Mouse (Mus musculus) fat pad, adult 2 months (tissue): ENCODE measurements around the gene Crebbp.
"Not testable (repeated sequence)": the region's sequence is repeated elsewhere in the genome, so short reads cannot be mapped to it uniquely, and the experiment has no call there.

Experiments used
- DNase-seq: peaks from one replicate; pipeline ENCODE4 v3.0.0-alpha.2; 2011; ENCODE audit warnings: low read depth, low spot score; ENCODE audit errors: extremely low read depth

Crebbp gene

DNA sequence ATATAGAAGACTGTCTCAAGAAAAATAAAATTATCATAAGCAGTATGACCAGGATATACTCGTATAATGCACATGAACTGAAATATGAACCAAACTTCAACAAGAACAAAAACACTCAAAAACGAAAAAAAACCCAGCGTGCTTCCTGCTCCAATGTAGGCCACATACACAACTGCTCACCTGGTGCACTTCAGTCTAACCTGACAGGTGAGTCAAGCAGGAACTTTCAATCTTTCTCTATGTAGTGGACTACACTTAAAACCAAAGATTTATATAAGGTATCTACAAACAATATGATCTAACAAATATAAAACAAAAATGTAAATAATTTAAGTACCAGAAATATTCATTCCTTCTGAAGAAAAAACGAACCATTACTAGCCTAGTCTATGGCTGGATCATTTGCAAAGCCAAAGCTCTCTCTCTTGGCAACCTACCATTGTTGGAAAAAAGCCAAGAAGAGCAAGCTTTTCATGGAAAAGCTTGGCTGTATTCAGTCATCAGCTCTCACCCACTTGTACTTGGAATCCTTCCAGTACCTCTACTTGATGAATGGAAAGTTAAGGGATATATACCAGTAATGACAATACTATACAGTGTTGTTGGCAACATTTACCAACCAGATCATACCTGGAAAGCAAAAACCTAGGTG is 53.4 kb downstream of the Crebbp start:
- peak; percentile 66 for DNase-seq

DNA sequence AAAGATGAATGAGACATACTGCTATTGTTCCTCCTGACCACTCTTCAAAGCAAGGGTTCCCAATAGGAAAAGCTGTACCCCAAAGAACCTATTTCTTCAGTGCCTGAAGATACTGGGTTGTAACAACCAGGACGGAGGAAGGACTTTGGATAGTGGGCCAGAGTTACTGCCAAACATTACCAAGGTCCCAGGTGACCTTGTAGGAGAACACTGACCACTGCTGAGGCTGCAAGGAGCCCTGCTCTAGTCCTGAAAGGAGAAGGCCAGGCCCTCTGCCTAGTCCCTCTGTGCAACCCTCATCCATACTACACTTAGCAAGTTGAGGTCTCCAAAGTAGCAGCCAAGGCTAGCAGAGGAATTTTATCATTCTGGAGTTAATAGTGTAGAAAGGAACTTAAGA is 60.7 kb downstream of the Crebbp start:
- no peak for DNase-seq

GRCm38 (mm10) chr16:4138541-4138940 is 75.3 kb downstream of the Crebbp start:
- no peak for DNase-seq

DNA sequence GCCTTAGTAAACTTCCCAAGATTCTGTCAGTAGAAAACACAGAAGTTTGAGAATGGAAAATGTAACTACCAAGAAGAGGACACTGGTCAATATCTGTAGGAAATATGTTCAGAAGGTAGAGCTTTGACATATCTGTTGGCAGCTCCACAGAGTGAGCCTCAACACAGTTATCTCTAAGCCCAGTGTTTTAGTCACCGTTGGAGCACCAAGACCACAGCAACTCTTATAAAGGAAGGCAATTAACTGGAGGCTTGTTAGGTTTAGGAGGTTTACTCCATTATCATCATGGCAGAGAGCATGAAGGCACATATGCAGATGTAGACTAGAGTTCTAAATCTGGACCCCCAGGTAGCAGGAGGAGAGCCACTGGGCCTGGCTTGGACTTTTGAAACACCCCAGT is 80.0 kb downstream of the Crebbp start:
- no peak for DNase-seq

- DNase-seq = no peak
Observed at GRCm38 (mm10) chr16:4128894-4129293, 84.9 kb downstream of the Crebbp start.

GRCm38 (mm10) chr16:4117072-4117471 is 96.7 kb downstream of the Crebbp start:
- DNase-seq = no peak

- no peak for DNase-seq
Observed at GRCm38 (mm10) chr16:4100374-4100773, 113.4 kb downstream of the Crebbp start.

DNA sequence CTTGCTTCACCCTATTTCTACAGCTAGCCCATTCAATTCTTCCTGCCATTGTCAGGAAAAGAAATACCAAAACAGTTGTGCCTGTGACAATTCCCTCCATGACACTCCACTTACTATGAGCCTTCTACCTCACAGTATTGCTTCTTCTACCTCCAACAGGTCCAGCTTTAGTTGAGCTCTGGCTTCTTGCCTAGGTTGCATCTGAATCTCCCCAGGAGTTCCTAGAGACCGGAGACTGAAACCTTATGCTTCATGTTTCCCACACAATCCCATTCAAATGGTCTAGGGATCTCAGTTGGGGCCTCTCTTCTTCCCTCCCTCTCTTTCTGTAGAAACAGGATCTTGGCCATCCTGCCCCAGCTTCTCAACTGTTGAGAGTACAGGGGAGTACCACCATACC is 116.3 kb downstream of the Crebbp start:
- DNase-seq = no peak

DNA sequence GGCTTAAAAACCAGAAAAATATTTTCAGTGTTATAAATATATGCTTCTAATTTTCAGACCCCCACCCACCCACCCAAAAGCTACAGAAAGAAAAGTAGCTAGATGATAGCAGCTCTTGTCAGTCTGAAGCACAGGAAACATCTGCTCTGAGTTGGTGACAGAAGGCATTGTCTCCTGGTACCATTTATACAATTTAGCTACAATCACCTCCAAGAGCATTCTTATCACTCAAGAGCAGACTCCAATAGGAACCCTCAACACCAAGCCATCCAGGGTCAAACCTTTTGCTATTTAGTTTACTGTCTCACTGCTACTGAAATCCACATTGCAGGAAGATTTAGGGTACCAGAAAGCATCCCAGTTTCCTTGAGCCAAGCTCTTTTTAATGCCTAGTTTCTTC is 116.9 kb downstream of the Crebbp start:
- DNase-seq = no peak

DNA sequence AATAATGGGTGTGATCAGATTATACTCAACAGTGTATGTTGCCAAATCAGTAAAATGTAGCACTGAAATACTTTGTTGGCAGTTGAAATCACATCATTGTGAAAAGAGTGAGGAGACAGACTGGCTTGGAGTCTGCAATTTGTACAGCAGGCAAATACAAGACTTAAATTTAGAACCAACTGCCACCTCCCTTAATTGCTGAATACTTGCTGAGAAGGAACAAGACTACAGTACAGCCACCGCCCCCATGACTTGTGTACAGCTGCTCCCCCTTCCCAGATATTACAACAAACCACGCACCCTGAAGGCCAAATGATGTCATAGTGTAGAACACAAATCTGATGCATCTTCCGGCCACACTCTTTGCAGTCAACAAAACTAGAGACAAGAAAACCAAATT is 117.7 kb downstream of the Crebbp start:
- DNase-seq = no peak

- no peak for DNase-seq
Observed at GRCm38 (mm10) chr16:4087214-4087913, 126.4 kb downstream of the Crebbp start.

- DNase-seq = no peak
Observed at GRCm38 (mm10) chr16:4085851-4086387, 127.9 kb downstream of the Crebbp start.

- no peak for DNase-seq
Observed at GRCm38 (mm10) chr16:4085051-4085450, 128.7 kb downstream of the Crebbp start.

DNA sequence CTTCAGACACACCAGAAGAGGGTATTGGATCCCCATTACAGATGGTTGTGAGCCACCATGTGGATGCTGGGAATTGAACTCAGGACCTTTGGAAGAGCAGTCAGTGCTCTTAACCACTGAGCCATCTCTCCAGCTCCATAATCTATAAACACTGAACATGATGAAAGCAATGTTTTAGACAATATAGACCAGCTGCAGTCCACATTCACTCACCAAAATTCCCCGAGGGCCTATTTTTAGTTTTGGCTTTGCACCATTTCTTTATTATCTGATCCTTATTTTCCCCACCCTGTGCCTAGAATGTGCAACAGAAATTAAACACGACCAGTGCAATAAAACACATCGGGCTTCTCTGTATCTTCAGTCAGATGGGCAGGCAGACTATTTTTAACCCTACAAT is 133.4 kb downstream of the Crebbp start:
- DNase-seq = not testable (repeated sequence)

GRCm38 (mm10) chr16:4079656-4080055 is 134.1 kb downstream of the Crebbp start:
- DNase-seq = no peak

DNA sequence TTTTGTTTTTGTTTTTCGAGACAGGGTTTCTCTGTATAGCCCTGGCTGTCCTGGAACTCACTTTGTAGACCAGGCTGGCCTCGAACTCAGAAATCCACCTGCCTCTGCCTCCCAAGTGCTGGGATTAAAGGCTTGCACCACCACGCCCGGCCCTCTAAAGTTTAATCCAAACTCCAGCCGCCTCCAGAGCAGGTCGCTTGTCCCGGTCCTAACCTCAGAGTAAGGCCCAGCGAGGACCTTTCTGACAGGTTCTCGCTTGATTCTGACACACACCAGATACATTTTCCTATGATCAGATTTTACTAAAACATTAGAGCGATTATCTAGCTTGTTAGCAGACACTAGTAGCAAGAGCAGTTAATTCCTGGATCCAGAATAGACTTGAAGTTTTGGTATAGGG is 135.5 kb downstream of the Crebbp start:
- DNase-seq = not testable (repeated sequence)

- DNase-seq = no peak
Observed at GRCm38 (mm10) chr16:4077384-4078061, 136.3 kb downstream of the Crebbp start, which contains the start of gene Trap1. Trap1 (minus strand) TSS chr16:4077827.

DNA sequence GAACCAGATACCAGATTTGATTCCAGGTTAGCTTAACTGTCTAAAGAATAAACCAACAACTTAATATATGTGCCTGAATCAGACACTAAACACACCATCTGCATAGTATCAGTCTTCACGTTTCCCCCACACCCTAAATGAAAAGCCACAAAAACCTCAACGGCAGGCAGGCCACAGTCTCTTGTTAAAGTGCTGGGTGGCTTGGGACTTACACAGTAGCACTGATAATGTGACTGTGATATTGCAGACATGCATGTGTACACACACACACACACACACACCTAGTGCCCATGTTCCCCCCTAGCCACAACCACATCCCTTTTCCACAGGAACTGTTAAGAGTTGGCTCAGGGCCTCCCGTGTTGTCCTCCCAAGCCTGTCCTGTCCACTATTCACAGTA is 139.0 kb downstream of the Crebbp start:
- DNase-seq = no peak

DNA sequence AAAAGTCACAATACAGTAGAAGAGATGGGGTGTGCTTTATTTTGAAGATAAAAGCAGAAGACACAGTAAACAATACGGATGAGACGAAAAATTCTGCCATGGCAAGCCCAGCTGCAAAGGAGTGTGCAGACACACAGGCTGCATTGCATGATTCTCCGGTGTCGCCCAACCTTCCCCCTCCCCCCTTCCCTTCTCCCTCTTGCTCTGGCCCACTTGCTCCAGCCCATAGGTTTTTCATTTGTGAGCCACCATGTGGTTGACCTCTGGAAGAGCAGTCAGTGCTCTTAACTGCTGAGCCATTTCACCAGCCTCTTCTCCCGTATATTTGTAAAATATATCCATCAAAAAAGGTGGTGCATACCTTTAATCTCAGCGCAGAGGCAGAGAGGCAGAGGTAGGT is 139.5 kb downstream of the Crebbp start:
- no peak for DNase-seq

DNA sequence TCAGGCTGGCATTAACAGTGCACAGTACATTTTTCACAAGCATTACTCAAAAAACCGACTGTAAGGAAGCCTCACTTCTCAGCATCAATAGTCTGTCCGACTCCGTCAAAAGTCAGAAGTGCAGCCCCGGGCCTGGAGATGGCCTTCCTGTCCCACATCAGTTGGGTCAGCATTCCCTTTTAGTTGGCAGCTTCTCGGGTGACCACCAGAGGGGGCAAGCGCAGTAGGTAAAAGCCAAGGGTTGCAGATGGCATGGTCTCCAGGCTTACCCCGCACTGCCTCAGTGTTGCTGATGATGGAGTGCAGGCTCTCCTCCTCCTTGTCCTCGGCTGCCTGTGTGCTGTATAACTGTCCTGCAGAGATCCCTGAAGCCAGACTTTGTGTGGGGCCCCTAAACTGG is 145.2 kb downstream of the Crebbp start:
- DNase-seq = no peak

DNA sequence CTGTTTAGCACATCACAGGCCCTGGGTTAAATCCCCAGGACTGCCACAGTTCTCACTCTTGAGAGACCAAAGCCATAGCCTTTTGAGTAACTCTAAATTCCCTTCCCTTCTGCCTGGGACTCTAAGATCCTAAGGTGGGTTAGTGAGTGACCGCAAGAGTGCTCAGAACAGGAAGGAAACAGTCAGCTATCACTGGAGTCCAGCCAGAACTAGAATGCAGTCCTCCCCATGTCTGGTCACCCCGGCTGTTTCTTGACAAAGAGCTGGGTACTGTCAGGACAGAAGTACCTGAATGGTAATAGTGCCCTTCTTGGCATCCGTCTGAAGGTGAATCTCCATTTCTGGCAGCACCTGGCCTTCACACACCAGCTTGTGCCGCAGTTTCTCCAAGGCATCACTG is 148.9 kb downstream of the Crebbp start:
- no peak for DNase-seq

- DNase-seq = no peak
Observed at GRCm38 (mm10) chr16:4053811-4054210, 160.0 kb downstream of the Crebbp start.
